Mouse (Mus musculus): ENCODE data around the gene Apc2.
"Not testable (repeated sequence)": the region's sequence is repeated elsewhere in the genome, so short reads cannot be mapped to it uniquely, and the experiment has no call there.

Gene Apc2

DNA sequence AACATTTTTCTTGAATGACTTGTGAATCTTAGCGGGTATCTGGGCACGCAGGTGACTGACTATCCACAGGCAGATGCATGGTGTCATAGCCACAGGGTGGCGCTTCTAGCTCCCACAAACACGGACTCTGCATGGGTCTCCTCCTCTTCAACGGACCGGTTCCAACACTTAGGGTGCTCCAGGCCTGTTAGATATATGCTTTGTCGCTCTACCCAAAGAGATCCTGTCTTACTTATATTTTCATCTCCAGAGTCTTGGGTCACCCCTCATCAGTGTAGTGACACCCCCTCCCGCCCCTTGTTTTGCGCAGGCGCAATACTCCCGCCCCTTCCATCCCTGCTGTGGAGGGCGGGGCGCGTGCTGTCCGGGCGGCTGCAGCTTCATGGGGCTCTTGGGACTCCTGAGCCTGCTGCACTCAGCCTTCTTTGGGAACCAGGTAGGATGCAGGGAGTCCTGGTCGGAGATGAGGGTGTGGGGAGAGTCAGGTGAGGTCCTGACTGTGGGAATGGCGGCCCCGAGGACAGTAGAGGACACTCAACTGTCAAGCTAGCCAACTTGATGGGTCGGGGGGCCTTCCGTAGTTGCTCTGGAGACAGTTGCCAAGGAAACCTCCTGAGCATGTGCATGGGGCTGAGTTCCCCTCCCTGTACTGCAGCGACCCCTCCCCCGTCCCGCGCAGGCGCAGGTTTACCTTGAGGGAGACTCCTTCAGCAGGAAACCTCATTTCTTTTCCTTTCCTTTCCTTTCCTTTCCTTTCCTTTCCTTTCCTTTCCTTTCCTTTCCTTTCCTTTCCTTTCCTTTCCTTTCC, at the start of gene Apc2:
TSS of gene Apc2 (plus strand) at position 360 of the 808 bp plus-strand sequence.
- no peak for DNase-seq (ENCODE audit: low read depth, low spot score)

DNA sequence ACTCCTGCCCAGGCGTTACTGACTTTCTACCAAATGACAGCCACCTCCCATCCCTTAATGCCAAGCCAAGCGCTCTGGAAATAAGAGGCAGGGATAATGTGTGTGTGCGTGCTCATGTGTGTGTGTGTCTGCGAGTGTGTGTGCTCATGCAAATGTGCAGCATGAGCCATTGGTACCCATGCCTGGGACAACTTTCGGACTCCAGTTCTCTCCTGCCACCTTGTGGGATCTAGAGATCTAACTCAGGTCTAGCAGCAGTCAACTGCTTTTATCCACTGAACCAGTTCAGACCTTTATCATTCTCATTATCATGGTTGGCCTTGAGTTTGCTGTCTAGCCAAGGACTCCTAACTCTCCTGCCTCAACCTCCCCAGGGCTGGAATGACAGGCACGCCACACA, 47.9 kb upstream of the Apc2 start:
- no peak for DNase-seq (ENCODE audit: low read depth, low spot score)

DNA sequence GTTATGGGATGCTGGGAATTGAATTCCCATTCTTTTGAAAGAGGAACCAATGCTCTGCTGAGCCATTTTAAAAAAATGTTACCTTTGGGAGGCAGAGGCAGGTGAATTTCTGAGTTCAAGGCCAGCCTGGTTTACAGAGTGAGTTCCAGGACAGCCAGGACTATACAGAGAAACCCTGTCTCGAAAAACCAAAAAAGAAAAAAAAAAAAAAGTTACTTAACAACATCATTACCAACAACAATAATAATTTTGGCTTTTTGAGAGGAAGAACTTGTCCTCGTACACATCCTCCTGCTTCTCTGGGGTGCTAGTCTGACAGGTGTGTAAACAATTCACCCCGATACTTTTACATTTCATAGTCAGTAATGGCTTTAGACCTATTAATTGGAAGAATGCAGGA, 47.3 kb upstream of the Apc2 start:
- DNase-seq (ENCODE audit: low read depth, low spot score), result not testable (repeated sequence)

- DNase-seq (ENCODE audit: low read depth, low spot score), result peak; percentile 92
These were observed 46.7 kb upstream of the Apc2 start, which contains the start of gene Ndufs7 for GRCm38 (mm10) chr10:80248971-80249640. Ndufs7 (plus strand) TSS chr10:80249121.

GRCm38 (mm10) chr10:80250059-80250458, 45.7 kb upstream of the Apc2 start:
- DNase-seq (ENCODE audit: low read depth, low spot score), result no peak

- DNase-seq (ENCODE audit: low read depth, low spot score), result no peak
These were observed 45.2 kb upstream of the Apc2 start for GRCm38 (mm10) chr10:80250573-80250972.

DNA sequence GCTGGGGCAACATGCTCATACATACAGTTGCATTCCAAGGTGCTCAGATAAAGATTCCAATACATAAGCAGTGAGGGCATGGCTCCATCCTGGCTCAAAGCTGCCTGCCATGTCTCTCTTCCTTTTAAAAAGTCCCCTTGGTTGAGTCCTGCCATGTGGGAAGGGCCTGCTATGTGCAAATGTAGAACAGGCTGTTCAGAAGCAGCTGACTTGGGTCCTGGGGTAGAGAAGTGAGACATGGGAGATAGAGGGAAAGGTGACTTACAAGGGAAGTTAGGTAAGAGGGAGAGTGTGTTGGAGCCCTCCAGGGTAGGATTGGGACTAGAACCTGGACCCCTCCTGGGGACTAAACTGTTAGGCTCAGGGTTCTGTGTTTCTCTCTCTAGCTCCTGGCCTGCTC, 43.8 kb upstream of the Apc2 start:
- DNase-seq (ENCODE audit: low read depth, low spot score), result no peak

GRCm38 (mm10) chr10:80252493-80253274, 43.1 kb upstream of the Apc2 start:
- no peak for DNase-seq (ENCODE audit: low read depth, low spot score)

DNA sequence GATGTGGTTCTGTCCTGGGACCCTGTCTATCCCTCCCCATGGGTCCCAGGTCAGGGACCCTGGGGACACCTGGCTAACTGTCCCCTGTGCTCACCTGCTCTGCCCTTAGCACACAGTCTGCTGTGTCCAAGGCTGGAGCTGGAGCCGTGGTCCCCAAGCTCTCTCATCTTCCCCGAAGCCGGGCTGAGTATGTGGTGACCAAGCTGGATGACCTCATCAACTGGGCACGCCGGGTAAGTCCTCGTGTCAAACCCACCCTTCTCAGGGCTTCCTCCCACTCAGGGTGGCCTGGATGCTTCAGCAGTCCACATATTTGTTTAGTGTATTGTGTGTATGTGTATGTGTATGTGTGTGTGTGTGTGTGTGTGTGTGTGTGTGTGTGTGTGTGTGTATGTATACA, 42.2 kb upstream of the Apc2 start:
- DNase-seq (ENCODE audit: low read depth, low spot score), result no peak

GRCm38 (mm10) chr10:80254331-80255297, 41.2 kb upstream of the Apc2 start:
- DNase-seq (ENCODE audit: low read depth, low spot score), result no peak

- DNase-seq (ENCODE audit: low read depth, low spot score), result no peak
These were observed 39.8 kb upstream of the Apc2 start for GRCm38 (mm10) chr10:80255881-80256535.

DNA sequence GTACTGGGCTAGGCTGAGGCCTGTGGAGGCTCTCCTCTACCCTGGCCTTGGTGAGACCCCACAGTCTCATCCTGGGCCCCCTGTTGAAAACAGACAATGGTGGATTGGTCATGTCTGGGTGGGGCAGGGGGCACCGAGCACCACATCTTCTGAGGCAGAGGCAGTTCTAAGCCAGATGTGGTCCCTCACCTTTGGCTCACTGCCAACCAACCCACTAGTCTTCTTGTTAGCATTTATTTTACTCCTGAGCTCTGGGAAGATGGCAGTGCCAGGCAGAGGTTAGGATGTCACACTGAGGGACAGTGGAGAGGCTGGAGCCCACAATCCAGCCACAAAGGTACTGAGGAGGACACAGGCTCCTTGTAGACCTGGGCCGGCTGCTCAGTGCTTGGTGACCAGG, 37.8 kb upstream of the Apc2 start:
- DNase-seq (ENCODE audit: low read depth, low spot score), result no peak

- DNase-seq (ENCODE audit: low read depth, low spot score), result no peak
These were observed 36.9 kb upstream of the Apc2 start for GRCm38 (mm10) chr10:80258752-80259462.

DNA sequence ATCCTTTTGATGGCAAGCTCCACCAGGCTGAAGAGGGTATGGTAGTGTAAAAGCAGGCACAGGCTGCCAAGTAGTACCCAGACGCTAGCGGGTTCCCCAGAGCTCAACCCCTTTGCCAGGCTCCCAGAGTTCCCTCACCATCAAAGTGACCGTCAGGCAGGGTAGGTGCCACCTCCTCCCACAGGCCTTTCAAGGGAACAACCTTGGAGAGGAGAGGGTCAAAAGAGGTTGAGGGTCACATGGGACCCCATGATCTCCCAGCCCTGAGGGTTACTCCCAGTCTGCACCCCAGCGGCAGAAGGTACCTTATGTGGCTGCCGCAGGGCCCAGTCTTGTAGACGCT, 36.3 kb upstream of the Apc2 start:
- no peak for DNase-seq (ENCODE audit: low read depth, low spot score)

DNA sequence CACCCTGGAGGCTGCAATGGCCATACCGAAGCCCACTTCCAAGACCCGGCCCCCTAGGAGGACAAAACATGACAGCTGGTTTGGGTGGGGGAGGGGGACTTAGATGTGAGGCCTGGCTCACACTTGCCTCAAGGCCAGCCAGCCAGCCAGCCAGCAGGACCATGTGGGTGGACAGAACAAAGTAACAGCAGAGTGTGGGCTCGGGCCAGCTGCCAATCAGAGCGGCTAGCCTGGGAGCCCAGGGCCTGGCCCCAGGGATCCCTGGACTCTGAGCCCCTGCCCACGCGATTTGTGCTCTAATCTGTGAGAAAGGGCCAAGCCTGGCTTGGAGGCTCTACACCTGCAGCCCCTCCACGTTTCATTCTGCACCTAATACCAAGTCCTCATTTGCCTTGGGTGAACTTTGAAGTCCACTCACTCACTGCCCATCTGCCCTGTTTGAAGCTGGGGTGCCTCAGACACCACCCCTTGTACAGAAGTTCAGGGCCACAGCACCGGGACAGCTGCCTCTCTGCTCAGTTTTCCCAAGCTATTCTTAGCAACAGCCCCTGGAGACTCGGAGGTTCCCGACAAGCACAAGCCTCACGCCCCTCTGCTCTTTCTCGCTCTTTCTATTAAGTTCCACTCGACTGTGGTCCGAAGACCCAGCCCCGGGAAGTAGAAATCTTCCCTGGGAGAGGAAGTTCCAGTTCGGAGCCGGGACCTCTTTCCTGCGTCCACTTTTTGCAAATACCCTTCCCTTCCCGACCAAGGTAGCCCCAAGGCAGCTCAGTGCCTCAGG, 35.7 kb upstream of the Apc2 start:
- no peak for DNase-seq (ENCODE audit: low read depth, low spot score)

DNA sequence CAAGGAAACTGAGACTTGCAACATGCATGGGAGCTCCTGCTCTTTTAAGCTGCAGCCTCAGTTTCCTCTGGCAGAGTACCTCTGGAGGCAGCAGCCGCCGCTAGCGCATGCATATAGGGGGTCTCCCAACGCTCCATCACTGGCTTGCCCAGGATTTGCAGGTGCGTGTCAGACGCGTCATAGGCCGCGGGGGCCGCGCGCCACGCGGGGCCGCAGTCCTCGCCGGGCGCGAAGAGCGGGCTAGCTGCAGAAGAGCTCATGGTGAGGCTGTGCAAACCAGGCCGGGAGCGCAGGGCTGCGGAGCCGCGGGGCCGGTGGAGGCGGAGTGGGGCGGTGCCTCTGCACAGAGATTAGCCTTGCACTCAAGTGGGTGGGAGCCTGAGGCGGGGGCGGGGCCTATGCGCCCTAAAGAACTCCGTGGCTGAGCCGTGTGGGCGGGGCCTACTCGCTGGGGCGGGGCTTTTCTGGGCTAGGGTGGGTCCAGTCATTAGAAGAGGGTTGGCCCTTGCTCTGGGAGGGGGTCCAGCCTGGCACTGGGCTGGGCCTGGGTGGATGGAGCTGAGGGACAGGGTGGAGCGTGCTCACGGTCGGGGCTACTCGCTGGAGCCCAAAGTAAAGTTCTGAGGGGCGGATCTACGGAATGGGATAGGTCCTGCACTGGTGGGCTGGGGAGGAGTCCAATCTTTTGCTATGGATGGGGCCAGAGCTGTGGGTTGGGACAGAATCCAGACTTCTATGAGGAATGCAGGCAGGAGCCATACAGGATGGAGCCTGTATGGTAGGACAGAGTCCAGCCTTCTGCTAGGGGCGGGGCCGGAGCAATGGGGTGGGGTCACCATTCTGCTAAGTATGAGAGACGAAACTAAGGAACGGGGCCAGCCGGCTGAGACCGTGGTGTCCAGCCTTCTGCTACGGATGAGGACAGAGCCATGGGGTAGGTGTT, 34.9 kb upstream of the Apc2 start, which contains the start of the genes Gamt and Dazap1:
TSS of gene Gamt (minus strand) at position 371 of the 943 bp plus-strand sequence.
TSS of gene Dazap1 (plus strand) at position 845 of the 943 bp plus-strand sequence.
- peak; percentile 86 for DNase-seq (ENCODE audit: low read depth, low spot score)

- no peak for DNase-seq (ENCODE audit: low read depth, low spot score)
These were observed 34.2 kb upstream of the Apc2 start for GRCm38 (mm10) chr10:80261585-80261968.

DNA sequence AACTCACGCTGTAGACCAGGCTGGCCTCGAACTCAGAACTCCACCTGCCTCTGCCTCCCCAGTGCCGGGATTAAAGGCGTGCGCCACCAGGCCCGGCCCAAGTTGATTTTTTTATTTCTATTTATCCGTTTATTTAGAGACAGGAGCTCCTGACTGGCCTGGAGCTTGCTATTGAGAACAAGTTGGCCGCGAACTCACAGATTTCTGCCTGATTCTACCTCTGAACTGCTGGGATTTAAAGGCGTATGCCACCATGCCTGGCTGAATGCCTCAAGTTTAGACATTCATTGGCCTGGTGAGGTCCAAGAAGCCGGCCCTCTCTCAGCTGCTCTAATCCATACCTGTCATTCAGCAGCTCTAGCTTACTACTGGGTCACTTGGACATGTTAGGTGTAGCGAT, 33.6 kb upstream of the Apc2 start:
- DNase-seq (ENCODE audit: low read depth, low spot score), result no peak
